Mouse (Mus musculus) CH12.LX (cell line): ENCODE measurements at regions not wholly inside any gene's neighbourhood (a gene's known extent, or its start where the extent isn't known, plus 50 kb on each side); places are given as distances from the start of the nearest gene placed in this dataset.

ENCODE experiments used
- DNase-seq: peaks from one replicate; pipeline ENCODE4 v3.0.0-alpha.2; 2013; ENCODE audit errors: extremely low read depth
- H3K27ac ChIP-seq: 2 replicates; pipeline ENCODE4 v1.5.1; 2012; ENCODE audit warnings: low read depth, mild to moderate bottlenecking, control low read depth, moderate library complexity; ENCODE audit not compliant: insufficient read depth
- H3K27me3 ChIP-seq: replicated peaks from 2 replicates; pipeline ENCODE3; 2012; ENCODE audit warnings: inconsistent platforms
- H3K36me3 ChIP-seq, 2 experiments: replicated peaks in 1 of 2; 2 replicates each; pipeline versions ENCODE3 to v1.6.1; 2012; ENCODE audit warnings: inconsistent platforms in 1 of 2, low read length in 1 of 2, mild to moderate bottlenecking in 1 of 2, mixed read lengths in 1 of 2, moderate library complexity in 1 of 2; ENCODE audit not compliant: control insufficient read depth in 1 of 2, insufficient read depth in 1 of 2
- H3K4me1 ChIP-seq, 2 experiments: 2 replicates each; pipeline ENCODE4 v1.6.1; 2012; ENCODE audit warnings: inconsistent platforms in 1 of 2, moderate library complexity in 1 of 2; ENCODE audit not compliant: insufficient read depth in 2 of 2, control insufficient read depth in 1 of 2
- H3K4me2 ChIP-seq: 2 replicates; pipeline ENCODE4 v1.6.1; 2012; ENCODE audit warnings: low read depth, mild to moderate bottlenecking, control low read depth; ENCODE audit not compliant: poor library complexity, insufficient read depth, severe bottlenecking
- H3K4me3 ChIP-seq, 3 experiments: fragments of 150-350 bp in 1 of 3; sonication (generic) in 1 of 3; replicated peaks in 1 of 3; 2 replicates each; pipeline versions ENCODE3 to v1.5.1; 2011 to 2012; ENCODE audit warnings: low read depth in 2 of 3, low read length in 2 of 3, mild to moderate bottlenecking in 2 of 3, moderate library complexity in 2 of 3, control low read depth in 1 of 3, improper control_type of control experiment in 1 of 3, inconsistent platforms in 1 of 3, mixed read lengths in 1 of 3; ENCODE audit not compliant: poor library complexity in 1 of 3
- H3K79me2 ChIP-seq: replicated peaks from 2 replicates; pipeline ENCODE4 v1.6.1; 2012; ENCODE audit warnings: mild to moderate bottlenecking, moderate library complexity; ENCODE audit not compliant: control insufficient read depth, poor library complexity, insufficient read depth, severe bottlenecking; ENCODE audit errors: extremely low read depth
- H3K9ac ChIP-seq: 2 replicates; pipeline ENCODE4 v1.6.1; 2012; ENCODE audit warnings: low read depth, mild to moderate bottlenecking, control low read depth, moderate library complexity; ENCODE audit not compliant: insufficient read depth
- H3K9me3 ChIP-seq: replicated peaks from 2 replicates; pipeline ENCODE3; 2012; ENCODE audit warnings: low read length, inconsistent platforms, mixed read lengths
- BHLHE40 ChIP-seq: IDR thresholded peaks from 2 replicates; pipeline ENCODE4 v1.6.1; 2011; ENCODE audit warnings: mild to moderate bottlenecking, low read depth, low read length, improper control_type of control experiment
- CTCF ChIP-seq, 2 experiments: IDR thresholded peaks in 1 of 2; conservative IDR thresholded peaks in 1 of 2; 2 replicates each; pipeline ENCODE4 v1.5.1; 2011 to 2012; ENCODE audit warnings: low read depth in 2 of 2, low read length in 2 of 2, improper control_type of control experiment in 1 of 2, inconsistent platforms in 1 of 2, mild to moderate bottlenecking in 1 of 2, moderate library complexity in 1 of 2
- ETS1 ChIP-seq: conservative IDR thresholded peaks from 2 replicates; pipeline ENCODE4 v1.6.1; 2012; ENCODE audit warnings: low read depth, mild to moderate bottlenecking, inconsistent platforms, low read length, improper control_type of control experiment, moderate library complexity
- HCFC1 ChIP-seq: IDR thresholded peaks from 2 replicates; pipeline ENCODE4 v1.6.1; 2012; ENCODE audit warnings: low read depth, mild to moderate bottlenecking, inconsistent platforms, low read length, improper control_type of control experiment
- IRF4 ChIP-seq: IDR thresholded peaks from 2 replicates; pipeline ENCODE4 v1.6.1; 2014; ENCODE audit warnings: low read depth, mild to moderate bottlenecking, inconsistent platforms, low read length, improper control_type of control experiment
- JUND ChIP-seq: conservative IDR thresholded peaks from 2 replicates; pipeline ENCODE4 v1.6.1; 2011; ENCODE audit warnings: low read depth, low read length, improper control_type of control experiment
- MAX ChIP-seq: IDR thresholded peaks from 2 replicates; pipeline ENCODE4 v1.6.1; 2011; ENCODE audit warnings: low read length, improper control_type of control experiment
- MEF2A ChIP-seq: IDR thresholded peaks from 2 replicates; pipeline ENCODE4 v1.6.1; 2014; ENCODE audit warnings: low read depth, mild to moderate bottlenecking, inconsistent platforms, low read length, improper control_type of control experiment, borderline replicate concordance
- MXI1 ChIP-seq: IDR thresholded peaks from 2 replicates; pipeline ENCODE4 v1.6.1; 2011; ENCODE audit warnings: mild to moderate bottlenecking, low read depth, low read length, improper control_type of control experiment
- MYC ChIP-seq: IDR thresholded peaks from 2 replicates; pipeline ENCODE4 v1.6.1; 2011; ENCODE audit warnings: low read depth, mild to moderate bottlenecking, improper control_type of control experiment, low read length
- NELFE ChIP-seq: IDR thresholded peaks from 2 replicates; pipeline ENCODE4 v1.6.1; 2011; ENCODE audit warnings: low read depth, low read length, improper control_type of control experiment
- RAD21 ChIP-seq: IDR thresholded peaks from 2 replicates; pipeline ENCODE4 v1.6.1; 2011; ENCODE audit warnings: low read depth, mild to moderate bottlenecking, low read length, improper control_type of control experiment, moderate library complexity
- SIN3A ChIP-seq: IDR thresholded peaks from 2 replicates; pipeline ENCODE4 v1.6.1; 2012; ENCODE audit warnings: low read length, improper control_type of control experiment, inconsistent platforms
- SMC3 ChIP-seq: IDR thresholded peaks from 2 replicates; pipeline ENCODE4 v1.6.1; 2011; ENCODE audit warnings: low read depth, low read length, improper control_type of control experiment
- TCF12 ChIP-seq: IDR thresholded peaks from 2 replicates; pipeline ENCODE4 v1.6.1; 2014; ENCODE audit warnings: low read depth, mild to moderate bottlenecking, inconsistent platforms, low read length, improper control_type of control experiment
- USF1 ChIP-seq: IDR thresholded peaks from 2 replicates; pipeline ENCODE4 v1.6.1; 2014; ENCODE audit warnings: low read depth, mild to moderate bottlenecking, inconsistent platforms, low read length, improper control_type of control experiment
- USF2 ChIP-seq: conservative IDR thresholded peaks from 2 replicates; pipeline ENCODE4 v1.6.1; 2011; ENCODE audit warnings: low read depth, low read length, improper control_type of control experiment
- ZC3H11A ChIP-seq: IDR thresholded peaks from 2 replicates; pipeline ENCODE4 v1.6.1; 2012; ENCODE audit warnings: low read depth, mild to moderate bottlenecking, inconsistent platforms, low read length, improper control_type of control experiment
- ZKSCAN1 ChIP-seq: IDR thresholded peaks from 2 replicates; pipeline ENCODE4 v1.6.1; 2012; ENCODE audit warnings: low read depth, inconsistent platforms, low read length, improper control_type of control experiment, borderline replicate concordance
- dilution Hi-C: fragments of 300-500 bp; cut with MboI; formaldehyde crosslinking; loops from 2 replicates; pipeline ENCODE4 v1.14.3; 2020; ENCODE audit warnings: low sequenced_read_pairs; ENCODE audit not compliant: extremely low pct_unique_long_range_greater_than_20kb, extremely low pct_ligation_motif_present
- in situ Hi-C: fragments of 300-500 bp; cut with MboI; formaldehyde crosslinking; loops from 3 replicates; pipeline ENCODE4 v1.14.3; 2019; ENCODE audit warnings: low sequenced_read_pairs, low pct_ligation_motif_present, low pct_unique_long_range_greater_than_20kb, mixed read lengths

DNA sequence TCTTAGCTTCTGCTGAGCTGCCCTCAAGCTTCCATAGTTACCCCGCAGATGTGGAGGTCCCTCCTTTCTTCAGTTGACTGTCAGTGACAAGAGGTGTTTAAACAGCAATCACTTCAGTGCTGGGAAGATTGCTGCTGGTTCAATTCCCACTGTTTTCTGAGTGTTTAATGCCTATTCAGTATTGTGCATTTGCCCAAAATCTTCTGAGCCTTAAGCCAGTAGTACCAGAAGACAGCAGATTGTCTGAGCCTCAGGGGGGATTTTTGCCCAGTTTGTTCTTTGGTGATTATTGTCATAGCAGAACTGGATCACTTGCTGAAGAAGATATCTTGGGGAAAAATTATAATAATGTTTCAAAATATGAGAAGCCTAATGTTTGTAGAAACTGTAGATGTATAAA lies 135.3 kb upstream of the Zfand5 start:
- Histone ChIP-seq H3K79me2 (no peaks in the 10 kb centered on the region), H3K27ac (no peak overlapping the region), H3K36me3 (no peaks in the 10 kb centered on the region), H3K9ac (no peak overlapping the region), H3K4me1 (peaks cover 3 to 4% of the 10 kb centered on the region in 2 experiments; a peak in 3 of 4 replicates), H3K27me3 (no peaks in the 10 kb centered on the region), H3K4me3 (no peak overlapping the region), H3K4me2 (no peak overlapping the region), H3K9me3 (no peaks in the 10 kb centered on the region)
- in situ Hi-C loops = loop anchor here (25.0 kb wide), 1 partner anchor 126 kb away; the partner anchor contains the start of gene Zfand5
- no peak for DNase-seq
- TF ChIP-seq MYC (no peak), RAD21 (no peak), TCF12 (no peak), USF2 (no peak), USF1 (no peak), JUND (no peak), MAX (no peak), ZKSCAN1 (no peak)
- dilution Hi-C loops = no loop called here

DNA sequence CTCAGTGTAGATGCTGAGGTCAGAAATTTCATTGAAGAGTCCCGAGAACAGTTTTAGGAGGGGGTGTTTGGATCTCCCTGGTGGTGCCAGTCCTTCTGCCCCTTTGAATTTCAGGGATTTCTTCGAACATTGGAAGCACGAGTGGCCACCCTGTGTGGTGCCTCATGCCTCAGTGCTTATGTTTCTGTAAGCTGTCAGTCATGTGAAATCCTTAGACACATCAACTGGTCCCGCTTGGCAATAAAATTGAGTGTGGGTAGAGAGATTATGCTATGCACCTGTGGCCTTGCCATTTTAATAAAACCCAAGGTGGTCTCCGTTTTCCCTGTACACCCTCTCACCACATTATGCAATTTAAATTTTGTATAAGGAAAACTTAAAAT lies 136.1 kb upstream of the Zfand5 start:
- no peaks in the 10 kb centered on the region for H3K79me2 ChIP-seq
- H3K9me3 ChIP-seq = no peaks in the 10 kb centered on the region
- peaks cover 3 to 4% of the 10 kb centered on the region in 2 experiments; a peak in 3 of 4 replicates for H3K4me1 ChIP-seq
- no peak overlapping the region for H3K4me3 ChIP-seq
- no peak overlapping the region for H3K9ac ChIP-seq
- H3K4me2 ChIP-seq = no peak overlapping the region
- H3K27ac ChIP-seq = no peak overlapping the region
- no peaks in the 10 kb centered on the region for H3K27me3 ChIP-seq
- in situ Hi-C loops = loop anchor here (25.0 kb wide), 1 partner anchor 126 kb away; the partner anchor contains the start of gene Zfand5
- DNase-seq = no peak
- TF ChIP-seq ZKSCAN1 = no peak
- TF ChIP-seq, all 38 proteins: peak for 0
- dilution Hi-C loops = no loop called here
- no peaks in the 10 kb centered on the region for H3K36me3 ChIP-seq

DNA sequence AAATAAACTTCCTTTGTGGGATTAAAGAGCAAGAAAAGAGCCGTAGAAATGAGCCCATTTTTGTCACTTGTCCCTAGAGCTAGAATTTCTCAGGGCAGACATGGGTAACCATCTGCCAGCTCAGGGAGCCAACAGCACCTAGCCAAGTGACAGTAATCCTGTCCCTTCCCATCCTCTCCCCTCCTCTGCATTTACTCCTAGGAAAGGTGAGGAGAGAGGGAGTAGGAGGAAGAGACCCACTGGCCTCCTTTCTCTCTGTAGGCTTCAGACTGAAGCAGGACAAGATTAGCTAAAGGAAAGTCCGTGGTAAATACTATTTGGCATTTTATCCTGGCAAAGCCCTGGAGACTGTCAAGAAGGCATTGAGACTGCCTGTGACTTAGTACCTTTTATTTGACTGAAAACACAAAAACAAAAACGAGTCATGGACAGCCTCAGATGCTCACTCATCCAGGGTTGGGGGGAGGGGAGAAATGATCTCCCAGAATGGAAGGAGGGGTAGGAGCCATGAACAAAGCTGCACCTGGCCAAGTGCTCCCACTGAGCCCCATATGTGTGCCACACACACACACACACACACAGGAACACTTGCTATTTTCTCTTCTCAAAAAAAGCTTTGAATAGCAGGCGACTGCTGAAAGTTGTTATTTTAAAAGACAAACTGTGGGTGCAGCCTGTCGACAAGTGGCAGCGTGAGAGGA lies 136.6 kb upstream of the Zfand5 start:
- no peak overlapping the region for H3K9ac ChIP-seq
- H3K79me2 ChIP-seq = no peaks in the 10 kb centered on the region
- dilution Hi-C loops (no loop called here), in situ Hi-C loops (loop anchor here (25.0 kb wide), 1 partner anchor 127 kb away; the partner anchor contains the start of gene Zfand5)
- TF ChIP-seq NELFE (no peak), SMC3 (no peak), CTCF (conservative IDR thresholded peaks at IDR 0.05 in 1 of 2, IDR thresholded peaks at IDR 0.05 in 1 of 2; ENCODE audit: low read depth in 2 of 2, low read length in 2 of 2) (no peak), RAD21 (no peak), SIN3A (no peak), ZKSCAN1 (no peak), ETS1 (no peak), IRF4 (no peak), HCFC1 (no peak), ZC3H11A (no peak), MEF2A (no peak), MXI1 (no peak), BHLHE40 (no peak)
- no peak overlapping the region for H3K4me3 ChIP-seq
- H3K27me3 ChIP-seq = no peaks in the 10 kb centered on the region
- no peaks in the 10 kb centered on the region for H3K9me3 ChIP-seq
- no peak overlapping the region for H3K4me2 ChIP-seq
- H3K27ac ChIP-seq = no peak overlapping the region
- no peaks in the 10 kb centered on the region for H3K36me3 ChIP-seq
- H3K4me1 ChIP-seq = peaks cover 3 to 4% of the 10 kb centered on the region in 2 experiments; a peak in 3 of 4 replicates
- no peak for DNase-seq
